Mouse (Mus musculus): Measurements from ENCODE around the gene Itga4.

Itga4 gene

GRCm38 (mm10) chr2:79266480-79266879 lies 11.3 kb downstream of the Itga4 start:
- no peak for DNase-seq (ENCODE audit: low spot score in 2 of 2)

DNA sequence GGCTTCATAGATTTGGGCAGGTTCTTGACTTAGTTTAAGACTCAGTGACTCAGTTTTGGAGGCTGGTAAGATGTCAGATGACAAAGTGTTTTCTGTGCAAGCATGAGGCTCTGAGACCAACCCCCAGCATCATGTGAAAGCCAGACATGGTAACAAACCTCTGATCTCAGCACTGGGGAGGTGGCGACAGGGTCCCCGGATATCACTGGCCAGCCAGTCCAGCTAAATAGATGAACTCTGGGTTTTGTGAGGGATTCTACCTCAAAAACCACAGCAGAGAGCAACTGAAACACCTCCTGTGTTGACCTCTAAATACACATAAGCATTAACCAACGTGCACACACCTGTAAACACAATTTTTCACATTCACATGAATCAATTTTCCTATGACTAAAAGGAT lies 12.0 kb downstream of the Itga4 start:
- no peak for DNase-seq (ENCODE audit: low spot score in 2 of 2)

GRCm38 (mm10) chr2:79268863-79269262 lies 13.6 kb downstream of the Itga4 start:
- no peak for DNase-seq (ENCODE audit: low spot score in 2 of 2)

GRCm38 (mm10) chr2:79270034-79270535 lies 14.9 kb downstream of the Itga4 start:
- DNase-seq (ENCODE audit: low spot score in 2 of 2): no peak

- DNase-seq (ENCODE audit: low spot score in 2 of 2): no peak
Observed at GRCm38 (mm10) chr2:79271838-79272237, 16.6 kb downstream of the Itga4 start.

GRCm38 (mm10) chr2:79278581-79278980 lies 23.4 kb downstream of the Itga4 start:
- no peak for DNase-seq (ENCODE audit: low spot score in 2 of 2)

- no peak for DNase-seq (ENCODE audit: low spot score in 2 of 2)
Observed at GRCm38 (mm10) chr2:79284206-79284605, 29.0 kb downstream of the Itga4 start.

- no peak for DNase-seq (ENCODE audit: low spot score in 2 of 2)
Observed at GRCm38 (mm10) chr2:79290149-79290548, 34.9 kb downstream of the Itga4 start.

DNA sequence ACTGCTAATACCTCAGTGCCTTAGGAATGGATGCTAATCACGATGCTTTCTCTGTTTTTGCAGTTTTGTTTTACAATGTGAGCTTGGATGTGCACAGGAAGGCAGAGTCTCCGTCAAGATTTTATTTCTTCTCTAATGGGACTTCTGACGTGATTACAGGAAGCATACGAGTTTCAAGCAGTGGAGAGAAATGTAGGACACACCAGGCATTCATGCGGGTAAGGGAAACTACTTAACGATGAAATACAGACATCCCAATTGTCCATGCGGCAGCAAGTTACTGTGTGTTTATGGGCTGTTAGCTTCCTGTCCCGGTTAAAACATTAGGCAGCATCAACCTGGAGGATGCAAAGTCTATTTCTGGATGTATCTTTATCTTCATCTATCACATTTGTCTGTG lies 36.7 kb downstream of the Itga4 start:
- DNase-seq (ENCODE audit: low spot score in 2 of 2): no peak

GRCm38 (mm10) chr2:79292431-79292830 lies 37.2 kb downstream of the Itga4 start:
- DNase-seq (ENCODE audit: low spot score in 2 of 2): no peak

DNA sequence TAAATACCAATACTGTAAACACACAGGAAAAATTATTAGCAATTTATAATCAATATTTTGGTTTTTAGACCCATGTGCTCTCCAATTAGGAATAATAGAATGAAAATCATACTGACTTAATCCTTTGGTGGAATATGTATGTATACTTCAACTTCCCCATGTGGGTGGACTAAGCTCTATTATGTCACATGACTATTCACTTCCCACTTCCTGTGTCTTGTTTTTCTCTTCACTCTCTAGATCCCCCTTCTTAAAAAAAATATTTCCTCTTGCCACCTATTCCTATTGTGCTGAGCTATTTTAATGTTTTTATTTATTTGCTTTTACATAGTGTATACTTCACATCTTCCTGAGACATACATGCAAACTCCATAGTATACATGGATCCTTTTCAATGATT lies 47.2 kb downstream of the Itga4 start:
- no peak for DNase-seq (ENCODE audit: low spot score in 2 of 2)

DNA sequence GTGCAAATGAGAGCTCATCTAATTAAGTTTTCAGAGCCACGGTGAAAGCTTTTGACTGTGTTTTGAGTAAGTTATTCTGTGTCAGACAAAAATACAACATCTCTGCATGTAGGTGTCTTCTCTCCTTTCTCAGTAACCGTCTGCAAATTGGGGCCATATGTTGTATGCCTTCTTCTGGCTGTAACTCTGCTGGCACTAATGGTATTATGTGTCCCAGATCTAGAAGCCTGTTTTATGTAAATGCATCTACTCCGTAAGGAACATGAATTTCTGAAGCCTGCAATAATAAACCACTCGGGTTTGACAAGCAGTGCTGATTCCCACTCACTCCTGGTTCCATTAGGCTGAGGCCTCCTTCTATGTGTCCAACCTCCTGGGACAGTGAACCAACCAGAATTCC lies 52.3 kb downstream of the Itga4 start:
- no peak for DNase-seq (ENCODE audit: low spot score in 2 of 2)

- no peak for DNase-seq (ENCODE audit: low spot score in 2 of 2)
Observed at GRCm38 (mm10) chr2:79309454-79310118, 54.4 kb downstream of the Itga4 start.

DNA sequence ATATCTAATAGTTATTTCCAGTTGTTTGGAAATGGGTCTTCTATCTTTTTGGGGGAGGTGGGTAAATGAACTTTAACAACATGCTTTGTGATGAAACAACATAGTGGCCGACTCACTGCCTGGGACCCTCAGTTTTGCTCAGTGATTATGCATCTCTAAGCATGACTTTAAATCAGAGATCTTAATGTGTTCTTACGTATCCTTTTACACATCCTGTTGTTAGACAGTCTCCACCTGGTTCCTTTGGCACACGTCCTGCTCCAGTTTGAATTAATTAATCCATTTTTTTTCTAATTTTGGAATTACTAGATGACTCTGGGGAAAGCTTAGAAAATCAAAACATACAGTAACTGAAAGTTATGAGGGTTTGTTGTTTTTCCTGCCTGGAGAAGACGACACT lies 57.3 kb downstream of the Itga4 start:
- DNase-seq (ENCODE audit: low spot score in 2 of 2): no peak

GRCm38 (mm10) chr2:79315108-79315507 lies 59.9 kb downstream of the Itga4 start:
- no peak for DNase-seq (ENCODE audit: low spot score in 2 of 2)

DNA sequence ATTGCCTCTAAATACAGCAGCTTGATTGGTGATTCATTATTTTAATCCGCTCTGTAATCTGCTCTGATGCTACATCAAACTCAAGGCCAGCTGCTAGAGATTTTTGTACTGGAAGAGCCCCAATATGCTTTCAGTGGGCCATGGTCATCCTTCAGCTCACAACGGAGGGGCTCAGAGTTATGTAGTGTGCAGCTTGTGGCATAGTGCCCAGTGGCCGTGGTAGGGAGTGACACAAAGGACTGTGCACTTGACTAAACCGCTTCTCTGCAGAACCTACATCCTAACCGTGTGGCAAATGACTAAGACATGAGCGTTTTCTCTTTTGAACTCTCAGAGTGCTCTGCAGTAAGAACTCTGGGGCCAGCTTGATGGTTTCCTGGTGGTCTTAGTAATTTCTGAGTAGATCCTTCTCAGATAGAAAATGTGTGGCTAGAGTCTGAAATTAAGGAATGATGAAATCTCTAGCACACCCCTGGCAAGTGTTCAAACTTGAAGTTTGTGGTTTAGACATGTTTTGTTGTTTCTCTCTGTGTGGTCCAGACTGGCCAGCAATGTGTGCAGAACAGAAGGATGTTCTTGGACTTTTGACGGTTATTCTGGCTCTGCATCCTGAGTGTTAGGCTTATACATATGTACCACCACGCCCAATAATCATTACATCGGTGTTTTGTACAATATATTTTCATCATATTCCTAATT lies 61.1 kb downstream of the Itga4 start:
- no peak for DNase-seq (ENCODE audit: low spot score in 2 of 2)

DNA sequence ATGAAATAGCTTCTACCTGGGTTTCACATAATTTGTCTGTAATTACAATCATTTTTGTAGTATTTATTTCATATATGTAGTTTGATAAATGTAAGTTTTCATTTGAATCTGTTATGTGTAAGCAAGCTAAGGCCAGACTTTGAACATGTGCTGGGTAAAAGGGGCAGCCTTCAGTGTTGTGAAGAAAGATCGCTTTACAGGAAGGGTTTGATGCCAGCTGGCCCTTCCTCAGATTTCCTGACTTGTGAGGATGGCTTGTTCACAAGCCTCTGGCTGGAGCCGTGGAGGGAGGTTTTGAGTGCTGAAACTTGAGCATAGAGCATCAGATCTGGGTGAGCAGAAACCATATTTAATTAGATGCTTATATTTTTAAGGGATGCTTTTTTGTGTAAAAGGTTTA lies 72.9 kb downstream of the Itga4 start:
- DNase-seq (ENCODE audit: low spot score in 2 of 2): no peak

DNA sequence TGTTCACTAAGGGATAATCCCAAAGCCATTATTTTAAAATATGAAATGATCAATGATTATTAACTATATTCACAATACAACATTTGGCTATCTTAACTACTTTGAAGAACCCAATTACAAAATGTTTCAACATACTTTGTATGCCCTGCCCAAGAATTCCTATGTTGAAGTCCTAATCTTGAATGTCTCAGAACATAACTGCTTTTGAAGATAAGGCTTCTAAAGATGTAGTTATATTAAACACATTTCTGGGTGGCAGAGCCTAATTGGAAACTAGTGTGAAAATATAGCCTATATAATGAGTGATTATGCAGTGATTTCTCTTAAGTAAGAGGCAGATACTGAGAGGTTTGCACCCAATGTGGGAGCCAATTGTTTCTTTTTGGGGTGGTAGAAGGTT lies 79.4 kb downstream of the Itga4 start:
- DNase-seq (ENCODE audit: low spot score in 2 of 2): no peak

- no peak for DNase-seq (ENCODE audit: low spot score in 2 of 2)
Observed at GRCm38 (mm10) chr2:79336141-79336540, 80.9 kb downstream of the Itga4 start.

DNA sequence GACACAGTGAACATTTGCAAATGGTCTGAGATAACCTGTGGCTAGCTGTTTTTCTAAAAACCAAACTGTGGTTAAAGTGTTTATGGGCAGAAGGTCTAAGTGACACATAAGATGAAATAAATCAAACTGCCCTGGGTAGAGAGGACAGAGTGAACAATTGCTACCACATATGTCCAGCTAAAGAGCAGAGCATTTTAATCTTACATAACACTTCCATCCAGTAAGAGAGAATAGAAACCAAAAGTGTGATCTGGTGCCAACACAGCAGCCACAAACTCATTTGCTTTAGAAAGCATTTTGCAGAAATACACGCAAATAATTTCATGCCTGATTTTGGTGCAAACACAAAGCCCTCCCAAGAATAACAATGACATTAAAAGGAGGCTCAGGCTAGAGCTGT lies 83.8 kb downstream of the Itga4 start:
- DNase-seq (ENCODE audit: low spot score in 2 of 2): no peak

GRCm38 (mm10) chr2:79343115-79343514 lies 87.9 kb downstream of the Itga4 start:
- no peak for DNase-seq (ENCODE audit: low spot score in 2 of 2)

DNA sequence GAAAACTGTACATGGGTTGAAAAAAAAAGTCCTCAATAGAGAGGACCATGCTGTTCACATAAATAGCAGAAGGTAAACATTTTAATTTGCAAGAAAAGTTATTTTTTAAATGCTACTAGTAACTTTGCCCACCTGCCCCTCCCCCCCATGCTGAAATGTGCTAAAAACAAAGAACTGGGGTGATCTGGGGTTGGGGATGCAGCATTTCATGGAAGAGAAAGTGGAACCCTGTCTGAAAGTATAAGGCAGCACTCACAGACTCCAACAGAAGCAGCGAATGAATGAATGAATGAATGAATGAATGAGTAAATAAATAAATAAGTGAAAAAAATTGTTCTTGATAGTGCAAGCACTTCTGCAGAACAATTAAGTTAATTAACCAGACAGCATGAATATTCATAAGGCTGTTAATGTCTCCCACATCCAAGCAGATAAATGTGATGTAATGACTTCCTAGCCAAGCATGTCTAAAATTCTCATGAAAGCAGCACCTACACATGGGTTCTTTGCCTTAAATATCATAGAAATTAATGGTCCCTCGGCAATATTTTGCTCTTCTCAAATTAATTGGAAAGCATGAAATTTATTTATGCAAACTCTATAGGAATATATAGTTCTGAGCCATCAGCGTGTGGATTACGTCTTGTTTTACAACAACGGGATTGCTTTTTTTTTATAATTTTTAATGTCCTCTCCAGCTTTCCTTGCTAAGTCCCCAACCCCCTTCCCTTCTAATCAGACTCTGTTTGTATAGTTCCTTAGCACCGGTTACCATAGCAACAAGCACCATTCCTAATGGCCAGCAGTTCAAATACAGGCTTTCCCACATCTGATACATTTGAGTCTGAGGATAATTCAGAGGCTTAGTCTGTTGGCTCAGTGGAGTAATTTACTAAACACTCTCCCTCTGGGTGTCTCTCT lies 96.2 kb downstream of the Itga4 start:
- no peak for DNase-seq (ENCODE audit: low spot score in 2 of 2)

Data from spleen, postnatal 36 days (tissue).